Mouse (Mus musculus) frontal cortex, postnatal 10 days (tissue): Measurements from ENCODE around the gene Wwox.
A peak's percentile ranks its signal among the peaks of the same experiment; 100 is the strongest.

Source experiments
- DNase-seq, 2 experiments: peaks; one replicate each; pipeline ENCODE4 v3.0.0; 2022; ENCODE audit warnings: low spot score in 2 of 2, mixed read lengths in 1 of 2

The Wwox gene

DNA sequence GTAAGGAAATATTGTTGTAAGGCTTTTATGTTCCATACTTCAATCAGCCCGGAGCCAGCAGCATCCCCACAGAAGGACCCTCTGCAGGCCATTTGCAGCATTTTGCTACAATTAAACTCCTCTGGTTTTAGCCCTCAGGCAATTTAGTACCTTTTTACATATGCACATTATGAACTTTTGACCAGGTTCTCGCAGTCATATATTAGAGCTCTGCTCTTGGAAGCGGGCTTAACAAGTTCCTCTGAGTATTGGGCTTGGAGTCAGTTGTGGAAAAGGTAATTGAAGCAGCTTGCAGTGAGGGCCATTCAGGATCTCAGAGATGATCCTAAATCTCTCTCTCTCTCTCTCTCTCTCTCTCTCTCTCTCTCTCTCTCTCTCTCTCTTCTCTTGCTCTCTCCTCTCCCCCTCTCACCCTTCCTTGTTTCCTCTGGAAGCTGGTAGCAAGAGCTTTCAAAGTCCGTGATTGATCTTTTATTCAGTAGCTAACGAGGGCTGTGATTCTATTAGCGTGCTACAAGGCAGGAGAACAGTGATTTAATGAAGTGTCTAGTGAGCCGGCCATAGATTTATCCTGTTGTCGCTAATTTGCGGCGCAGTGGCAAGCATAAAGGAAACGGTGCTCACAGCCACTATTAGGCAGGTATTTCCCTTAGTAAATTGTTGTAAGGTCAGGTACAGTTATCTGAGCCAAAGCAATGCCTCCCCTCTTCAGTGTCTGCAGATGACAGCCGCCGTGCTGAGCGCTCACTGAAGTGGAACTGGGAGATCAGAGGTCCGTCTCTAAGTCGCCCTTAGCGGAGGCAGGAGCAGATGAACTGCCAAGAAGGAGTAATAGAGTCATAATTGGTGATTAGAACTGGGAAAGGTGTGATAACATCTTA lies 292.0 kb downstream of the Wwox start:
- DNase-seq = no peak

DNA sequence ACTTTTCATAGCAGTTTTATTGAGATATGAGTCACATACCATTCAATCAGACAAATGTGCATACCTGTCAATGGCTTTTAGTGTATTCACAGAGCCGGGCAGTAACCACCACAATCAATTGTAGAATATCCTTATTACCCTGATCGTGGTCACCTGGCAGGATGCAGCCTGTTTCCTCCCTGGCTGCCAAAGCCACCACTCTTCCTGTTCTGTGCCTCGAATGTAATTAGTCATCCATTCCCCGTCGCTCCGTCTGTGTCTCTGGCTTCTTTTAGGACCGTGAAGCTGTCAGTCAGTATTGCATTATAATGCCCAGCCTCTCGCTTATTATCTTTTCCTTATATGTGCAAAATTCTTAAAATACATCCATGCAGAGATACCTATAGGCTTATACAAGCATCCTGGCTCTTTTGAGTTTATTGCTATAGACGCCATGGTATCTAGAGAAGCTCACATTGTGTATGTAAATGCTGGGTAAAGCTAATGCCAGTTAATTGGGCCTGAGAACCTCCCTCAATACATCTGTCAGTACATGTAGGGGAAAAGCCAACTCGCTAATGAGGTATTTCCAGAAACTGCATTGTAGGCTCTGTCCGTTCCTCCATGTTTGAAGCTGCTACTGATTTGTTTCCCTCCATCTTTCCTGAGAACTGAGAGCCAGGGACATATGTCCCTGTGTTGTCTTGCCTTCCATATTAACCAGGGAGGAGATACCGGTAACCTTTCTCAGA lies 303.9 kb downstream of the Wwox start:
- DNase-seq = no peak

DNA sequence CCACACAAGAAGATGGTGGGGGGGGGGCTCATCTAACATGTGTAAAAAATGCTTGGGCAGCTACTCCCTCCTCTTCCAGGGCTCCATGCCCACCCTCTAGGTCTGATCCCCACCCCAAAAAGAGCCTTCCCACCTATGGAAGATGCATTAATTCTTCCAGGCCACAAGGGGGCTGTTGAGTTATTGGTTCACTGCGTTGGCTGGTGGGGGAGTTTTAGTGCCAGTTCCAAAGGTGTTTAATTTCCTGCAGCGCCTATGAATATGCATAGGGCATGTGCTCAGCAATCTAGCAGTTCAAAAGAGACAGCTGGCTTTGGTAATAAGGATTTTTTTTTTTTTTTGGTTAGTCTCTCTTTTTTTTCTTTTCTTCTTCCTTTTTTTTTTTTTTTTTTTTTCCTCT lies 306.9 kb downstream of the Wwox start:
- DNase-seq = no peak

- DNase-seq = no peak
Observed at GRCm38 (mm10) chr8:114751376-114752135, 312.1 kb downstream of the Wwox start.

DNA sequence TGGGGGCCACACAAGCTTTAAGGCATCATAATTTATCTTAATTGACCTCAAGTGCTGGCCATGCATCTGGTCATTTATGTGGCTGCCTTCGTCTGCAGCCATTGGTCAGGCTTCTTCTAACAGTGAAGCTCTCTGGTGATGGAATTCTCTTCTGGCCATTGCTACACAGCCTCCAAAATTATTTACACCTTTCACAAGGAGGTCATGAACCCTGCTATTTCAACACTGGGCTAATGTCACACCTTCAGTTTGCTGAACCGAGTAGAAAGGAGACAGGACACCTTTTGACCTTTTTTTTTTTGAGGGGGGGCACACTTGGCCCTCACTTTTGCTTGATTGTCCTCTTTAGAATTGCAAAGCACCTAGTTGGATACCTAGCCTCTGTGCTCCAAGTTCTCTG lies 320.2 kb downstream of the Wwox start:
- DNase-seq = no peak

DNA sequence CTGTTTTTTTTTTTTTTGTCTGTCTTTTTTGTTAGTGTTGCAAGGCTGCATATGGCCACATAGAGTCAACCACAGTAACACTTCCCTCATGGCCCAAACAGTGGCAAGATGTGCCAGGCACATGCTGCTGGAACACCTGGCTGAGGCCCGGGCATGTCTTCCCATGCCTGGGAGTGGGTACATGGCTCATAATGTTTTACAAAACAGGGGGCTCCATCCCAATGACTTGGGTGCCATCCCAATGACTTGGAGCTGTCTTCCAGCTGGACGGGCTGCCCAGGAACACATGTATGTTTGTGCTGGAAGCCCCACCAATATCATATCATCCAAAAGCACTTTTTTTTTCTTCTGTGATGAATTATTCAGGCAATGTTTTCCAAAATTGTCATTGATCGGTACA lies 329.1 kb downstream of the Wwox start:
- DNase-seq = no peak

DNA sequence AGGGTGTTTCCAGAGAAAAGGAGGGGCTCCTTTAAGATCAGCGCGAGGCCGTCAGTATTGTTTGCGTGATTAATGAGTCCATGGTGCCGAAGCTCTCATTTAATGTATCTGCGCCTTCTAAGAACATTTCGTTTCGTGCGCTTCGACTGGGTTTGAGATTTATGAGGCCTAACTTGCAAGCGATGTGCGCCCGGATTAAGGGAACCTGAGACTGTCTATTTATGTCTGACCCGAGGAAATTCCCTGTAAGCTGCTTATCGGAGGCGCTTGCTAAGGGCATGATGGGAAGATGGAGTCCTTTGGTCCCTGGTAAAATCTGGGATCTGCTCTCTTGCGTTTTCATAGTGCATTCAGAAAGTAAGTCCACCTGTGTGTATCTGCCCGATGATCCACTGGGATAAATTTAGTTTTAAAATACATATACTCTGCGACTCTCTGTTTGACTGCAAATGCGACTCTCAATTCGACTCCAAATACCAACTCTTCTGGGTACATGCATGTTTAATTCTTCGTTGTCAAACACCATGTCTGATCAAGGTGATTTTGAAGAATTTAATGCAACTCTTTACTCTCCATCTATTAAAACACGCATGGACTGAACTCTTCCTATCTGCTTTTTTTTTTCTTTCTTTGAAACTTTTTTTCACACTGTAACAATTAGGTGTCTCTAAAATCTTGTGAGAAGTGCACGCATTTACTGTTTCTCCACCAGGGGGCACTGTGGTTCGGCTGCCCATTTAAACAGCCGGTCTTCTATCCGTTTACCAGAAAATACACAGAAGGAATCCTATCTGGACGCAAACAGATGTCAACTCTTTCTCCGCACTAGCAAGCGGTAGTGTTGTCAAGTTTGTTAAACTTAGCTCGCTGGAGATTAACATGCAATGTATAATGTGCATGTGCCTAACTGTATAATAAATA lies 331.7 kb downstream of the Wwox start:
- peak; percentile 26 to 72 for DNase-seq

DNA sequence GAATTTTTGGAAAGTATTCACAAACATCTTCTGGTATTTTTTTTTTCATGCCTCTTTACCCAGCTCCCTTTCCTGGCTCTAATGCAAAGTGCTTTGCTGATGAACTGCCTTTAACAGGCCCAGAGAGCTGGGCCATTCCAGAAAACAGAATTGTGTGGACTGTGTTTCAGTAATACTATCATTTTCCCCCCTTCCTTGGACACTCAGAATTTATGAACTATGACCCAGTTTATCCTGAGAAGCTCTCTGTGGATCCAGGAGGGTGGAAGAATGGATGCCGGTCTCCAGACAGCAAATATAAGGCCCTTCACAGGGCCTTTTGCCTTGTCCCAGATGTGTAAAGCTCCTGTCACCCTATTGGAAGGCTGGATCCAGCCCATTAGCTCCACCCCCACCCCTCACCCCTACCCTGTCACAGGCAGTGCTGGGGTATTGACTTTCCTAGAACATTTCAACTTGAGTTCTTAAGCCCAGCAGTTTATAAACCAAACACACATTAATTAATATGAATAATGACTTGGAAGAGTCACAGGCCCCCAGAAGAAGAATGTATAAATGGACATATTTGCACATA lies 332.9 kb downstream of the Wwox start:
- no peak for DNase-seq

DNA sequence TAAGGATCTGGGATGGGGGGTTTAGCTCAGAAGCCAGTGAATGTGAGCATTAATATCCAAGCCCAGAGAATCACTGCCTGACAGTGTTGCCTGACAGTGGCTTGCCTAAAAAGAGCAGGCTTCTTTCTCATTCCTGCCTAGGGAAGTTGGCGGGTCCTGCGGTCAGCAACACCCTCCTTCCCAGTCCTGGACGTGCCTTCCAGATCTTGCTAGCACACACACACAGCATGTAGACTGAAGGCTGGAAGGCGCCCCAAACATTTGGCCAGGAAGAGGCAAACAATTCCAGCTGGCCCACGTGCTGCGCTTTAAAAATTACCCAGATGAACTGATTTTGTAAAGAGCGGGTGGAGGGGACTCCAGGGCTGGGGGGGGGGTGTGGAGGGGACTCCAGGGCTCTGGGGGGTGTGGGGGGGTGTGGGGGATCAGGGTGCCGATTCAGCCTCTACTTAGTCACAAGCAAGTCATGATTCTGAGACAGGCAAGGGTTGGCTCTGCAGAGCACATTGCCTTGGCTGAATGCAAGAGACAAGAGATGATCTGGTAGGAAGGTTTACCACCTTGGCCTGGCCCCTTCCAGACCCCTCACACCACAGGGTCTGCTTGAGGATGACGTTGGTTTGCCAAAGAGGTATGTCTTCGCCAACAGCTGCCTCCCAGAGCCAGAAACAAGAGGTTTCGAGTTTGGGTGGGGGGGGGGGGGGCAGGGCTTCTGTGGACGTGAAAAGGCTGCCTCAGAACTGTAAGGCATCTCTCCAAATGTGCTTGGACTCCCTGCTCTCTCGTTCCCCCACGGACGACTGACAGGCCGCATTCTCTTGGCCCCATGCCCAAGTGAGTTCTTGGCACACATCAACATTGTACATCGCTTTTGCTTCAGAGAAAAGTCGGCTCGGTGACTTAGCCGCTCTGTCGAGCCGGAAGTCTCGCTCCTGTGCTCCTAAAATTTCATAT lies 334.3 kb downstream of the Wwox start:
- peak; percentile 18 to 29 for DNase-seq

- no peak for DNase-seq
Observed at GRCm38 (mm10) chr8:114774415-114774775, 334.9 kb downstream of the Wwox start.

GRCm38 (mm10) chr8:114775543-114775942 lies 336.1 kb downstream of the Wwox start:
- no peak for DNase-seq

- DNase-seq = no peak
Observed at GRCm38 (mm10) chr8:114776696-114777095, 337.2 kb downstream of the Wwox start.

DNA sequence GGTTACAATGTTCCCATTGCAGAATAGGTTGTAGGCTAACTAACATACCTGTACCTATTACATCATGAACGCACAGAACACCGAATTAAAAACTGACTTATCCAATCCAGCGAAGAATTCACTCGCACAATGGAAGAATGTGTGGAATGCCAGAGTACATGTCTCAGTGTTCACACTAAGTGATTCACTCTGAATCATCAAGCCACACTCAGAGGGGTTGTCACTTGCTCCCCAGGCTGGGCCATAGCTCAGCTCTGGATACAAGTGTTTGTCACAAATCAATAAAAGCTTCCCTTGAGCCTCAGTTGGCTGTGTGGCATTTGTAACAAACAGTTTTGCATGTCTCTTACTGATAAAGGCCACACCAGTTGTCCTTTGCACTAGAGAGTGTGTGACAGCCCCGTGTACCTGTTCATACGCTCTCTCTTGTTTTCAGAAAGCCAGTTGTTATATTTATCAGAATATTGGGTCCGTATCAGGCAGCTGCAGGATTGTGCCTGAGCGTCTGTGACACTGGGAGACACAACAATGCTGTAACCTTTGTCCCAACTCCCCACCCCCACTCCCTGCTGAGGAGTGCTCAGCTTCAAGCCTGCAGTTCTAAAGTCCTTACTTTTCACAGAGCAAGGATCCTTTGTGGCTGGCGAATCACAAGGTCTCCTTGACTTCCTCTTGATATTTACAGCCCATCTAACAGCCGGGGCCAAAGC lies 338.0 kb downstream of the Wwox start:
- no peak for DNase-seq

DNA sequence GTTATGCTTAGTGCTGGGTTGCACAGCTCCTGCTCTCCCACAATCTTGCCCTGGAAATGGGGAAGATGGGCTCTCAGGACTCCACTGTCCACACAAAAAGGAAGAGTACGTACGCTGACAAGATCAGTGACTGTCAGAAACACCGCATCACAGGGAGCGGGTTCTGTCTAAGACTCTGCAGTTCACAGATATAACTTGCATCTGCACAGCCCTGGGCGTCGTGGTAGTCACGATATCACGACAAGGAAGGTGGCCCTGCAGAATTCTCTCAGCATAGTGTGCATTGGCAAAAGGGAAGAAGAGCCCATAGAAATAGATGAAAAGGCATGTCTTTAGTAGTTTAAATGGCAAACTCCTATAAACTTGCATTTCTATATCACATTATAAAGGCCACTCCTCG lies 339.5 kb downstream of the Wwox start:
- DNase-seq = no peak

- DNase-seq = no peak
Observed at GRCm38 (mm10) chr8:114783321-114783720, 343.9 kb downstream of the Wwox start.

DNA sequence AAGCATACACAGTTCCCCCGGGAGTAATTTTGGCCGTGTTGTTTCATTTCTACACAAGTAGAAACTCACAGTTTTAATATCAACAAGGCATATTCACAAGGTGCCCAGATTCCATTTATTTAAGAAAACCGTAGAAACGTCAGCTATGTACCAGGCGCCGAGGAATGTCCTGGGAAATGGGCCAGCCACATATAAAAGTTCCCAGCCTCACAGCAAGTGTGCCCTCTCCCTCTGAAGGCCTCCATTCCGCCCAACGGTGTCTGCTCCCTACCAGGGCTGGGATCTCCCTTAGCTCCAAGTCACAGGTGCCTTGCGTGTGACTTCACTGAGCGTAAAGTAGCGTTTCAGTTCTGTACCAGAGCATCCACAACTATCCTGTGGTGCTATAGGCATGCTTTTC lies 346.4 kb downstream of the Wwox start:
- DNase-seq = no peak

DNA sequence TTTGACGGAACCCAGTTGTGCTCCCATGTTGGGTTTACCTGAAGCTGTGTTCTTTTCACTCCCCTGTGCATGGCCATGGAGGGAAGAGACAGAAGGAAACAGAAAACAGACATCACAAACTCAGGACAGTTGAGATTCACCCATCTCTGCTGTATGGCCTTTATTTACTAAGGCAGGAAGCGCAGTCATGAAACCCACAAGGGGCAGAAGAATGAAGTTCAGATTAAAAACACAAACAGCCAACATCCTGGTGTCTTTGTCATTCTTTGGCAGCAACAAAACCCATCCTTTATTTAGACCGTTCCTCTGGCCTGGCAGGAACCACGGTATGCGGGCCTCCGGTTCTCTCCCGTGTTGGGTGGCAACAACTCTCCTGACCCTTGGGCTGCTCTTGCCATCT lies 350.2 kb downstream of the Wwox start:
- no peak for DNase-seq

GRCm38 (mm10) chr8:114790754-114791153 lies 351.3 kb downstream of the Wwox start:
- no peak for DNase-seq

- no peak for DNase-seq
Observed at GRCm38 (mm10) chr8:114793682-114794081, 354.2 kb downstream of the Wwox start.
